Mouse (Mus musculus): ENCODE data around the gene Higd1a. TPM values are rescaled to one million over a fixed set of nuclear protein-coding genes. Genes with fewer than 3 reads are reported as not detected.
A peak's percentile ranks its signal among the peaks of the same experiment; 100 is the strongest.

Gene Higd1a
- polyA plus RNA-seq, 1 experiment from 2014 or later, result 166 TPM

DNA sequence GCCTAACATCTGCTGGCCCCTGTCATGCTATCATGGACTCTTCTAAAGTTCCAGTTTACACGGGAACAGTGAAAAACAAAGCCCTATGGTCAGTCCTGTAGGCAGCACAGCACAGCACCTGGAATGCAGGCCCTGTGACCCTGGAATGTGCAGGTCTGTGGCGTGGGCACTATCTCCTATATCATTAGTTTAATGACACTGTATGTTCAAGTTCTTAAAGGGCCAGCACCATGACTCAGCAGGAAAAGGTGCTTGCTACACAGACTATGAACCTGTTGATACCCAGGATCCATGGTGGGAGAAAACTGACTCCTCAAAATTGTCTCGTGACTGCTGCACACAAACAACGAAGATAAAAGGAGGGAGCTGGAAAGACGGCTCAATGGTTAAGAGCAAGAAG is 10.3 kb downstream of the Higd1a start:
- no peak for ATAC-seq
- Histone ChIP-seq H3K9me3 (ENCODE audit: control insufficient read depth, low read length) (no peaks in the 10 kb centered on the region), H3K27ac (ENCODE audit: low read depth, low read length) (no peak overlapping the region), H3K9ac (ENCODE audit: low read depth, low read length) (no peak overlapping the region), H3K27me3 (replicated peaks; ENCODE audit: control insufficient read depth, insufficient read depth, low read length) (no peaks in the 10 kb centered on the region), H3K36me3 (ENCODE audit: control insufficient read depth, insufficient read depth, low read length) (peaks cover 6% of the 10 kb centered on the region; the same call in 1 of the 2 replicates), H3K4me2 (ENCODE audit: low read length) (no peak overlapping the region), H3K4me1 (ENCODE audit: control insufficient read depth, insufficient read depth, low read depth, low read length) (no peaks in the 10 kb centered on the region), H3K4me3 (ENCODE audit: low read length) (no peak overlapping the region)
- WGBS, result 86% methylated on average over 5 of the region's 5 CpGs

DNA sequence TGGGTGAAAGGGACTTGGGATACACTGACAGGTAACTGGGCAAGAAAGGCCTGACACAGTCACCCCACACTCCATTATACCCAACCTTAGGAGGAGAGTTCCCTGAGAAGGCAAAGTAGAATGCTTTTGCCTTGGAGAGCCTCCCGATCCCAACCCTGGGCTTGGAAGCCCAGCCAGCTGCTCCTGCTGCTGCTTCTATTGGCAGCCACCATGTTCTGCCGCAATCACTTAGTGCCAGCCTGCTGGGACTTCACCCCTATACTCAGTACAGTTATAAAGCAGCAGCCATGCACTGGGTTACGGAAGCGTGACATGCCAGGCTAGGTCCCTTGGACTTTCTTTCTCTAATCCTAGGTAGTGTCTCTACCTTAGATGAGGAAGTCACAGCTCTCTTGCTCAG is 11.0 kb downstream of the Higd1a start:
- Histone ChIP-seq H3K4me1 (ENCODE audit: control insufficient read depth, insufficient read depth, low read depth, low read length) (no peaks in the 10 kb centered on the region), H3K36me3 (ENCODE audit: control insufficient read depth, insufficient read depth, low read length) (peaks cover 5% of the 10 kb centered on the region; the same call in 1 of the 2 replicates), H3K27ac (ENCODE audit: low read depth, low read length) (no peak overlapping the region), H3K4me2 (ENCODE audit: low read length) (no peak overlapping the region), H3K27me3 (replicated peaks; ENCODE audit: control insufficient read depth, insufficient read depth, low read length) (no peaks in the 10 kb centered on the region), H3K9ac (ENCODE audit: low read depth, low read length) (no peak overlapping the region), H3K4me3 (ENCODE audit: low read length) (no peak overlapping the region), H3K9me3 (ENCODE audit: control insufficient read depth, low read length) (no peaks in the 10 kb centered on the region)
- ATAC-seq, result no peak
- WGBS, result 95% methylated on average over 4 of the region's 4 CpGs

DNA sequence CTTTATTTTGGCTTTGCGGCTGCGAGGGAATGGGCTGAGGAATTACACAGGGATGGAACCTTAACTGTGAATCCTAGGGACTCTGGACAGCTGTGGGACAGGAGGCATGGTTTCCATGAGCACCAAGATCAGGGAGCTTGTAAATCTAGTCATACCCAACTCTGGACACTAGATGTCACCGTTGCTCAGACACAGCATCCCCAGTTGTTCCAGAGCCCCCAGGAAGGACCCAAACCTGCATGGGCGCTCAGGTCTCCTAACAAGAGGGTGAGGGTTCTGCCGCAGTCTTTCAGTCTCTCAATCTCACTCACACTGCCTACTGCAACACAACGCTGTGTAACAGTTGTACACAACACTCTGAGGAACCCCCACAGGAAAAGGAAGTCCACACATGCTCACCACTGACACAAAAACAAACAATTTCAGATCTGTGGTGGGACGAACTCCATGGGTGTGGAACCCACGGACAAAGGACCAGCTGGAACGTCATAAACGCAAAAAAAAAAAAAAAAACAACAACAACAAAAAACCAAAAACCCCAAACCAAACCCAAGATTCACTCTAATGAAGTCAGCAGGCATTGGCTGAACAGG is 11.5 kb downstream of the Higd1a start:
- no peak overlapping the region for H3K4me3 ChIP-seq (ENCODE audit: low read length)
- no peak overlapping the region for H3K9ac ChIP-seq (ENCODE audit: low read depth, low read length)
- no peaks in the 10 kb centered on the region for H3K27me3 ChIP-seq (replicated peaks; ENCODE audit: control insufficient read depth, insufficient read depth, low read length)
- H3K4me2 ChIP-seq (ENCODE audit: low read length), result no peak overlapping the region
- no peaks in the 10 kb centered on the region for H3K9me3 ChIP-seq (ENCODE audit: control insufficient read depth, low read length)
- no peaks in the 10 kb centered on the region for H3K4me1 ChIP-seq (ENCODE audit: control insufficient read depth, insufficient read depth, low read depth, low read length)
- peaks cover 2% of the 10 kb centered on the region; the same call in 1 of the 2 replicates for H3K36me3 ChIP-seq (ENCODE audit: control insufficient read depth, insufficient read depth, low read length)
- H3K27ac ChIP-seq (ENCODE audit: low read depth, low read length), result no peak overlapping the region
- 54% methylated on average over 10 of the region's 10 CpGs for WGBS
- peak; percentile 51 for ATAC-seq

DNA sequence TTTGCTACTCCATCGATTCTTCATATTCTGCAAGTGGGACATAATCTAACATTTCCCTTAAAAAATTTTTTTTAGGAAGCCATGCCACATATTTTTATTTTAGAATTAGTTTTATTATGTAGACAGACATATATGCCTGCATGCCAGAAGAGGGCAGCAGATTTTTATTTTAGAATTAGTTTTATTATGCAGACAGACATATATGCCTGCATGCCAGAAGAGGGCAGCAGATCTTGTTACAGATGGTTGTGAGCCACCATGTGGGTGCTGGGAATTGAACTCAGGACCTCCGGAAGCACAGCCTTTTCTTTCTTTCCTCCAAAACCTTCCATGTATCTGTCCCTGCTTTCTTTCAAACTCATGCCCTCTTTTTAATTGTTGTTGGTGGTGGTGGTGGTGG is 15.2 kb downstream of the Higd1a start:
- WGBS, result 96% methylated on average over 2 of the region's 2 CpGs

DNA sequence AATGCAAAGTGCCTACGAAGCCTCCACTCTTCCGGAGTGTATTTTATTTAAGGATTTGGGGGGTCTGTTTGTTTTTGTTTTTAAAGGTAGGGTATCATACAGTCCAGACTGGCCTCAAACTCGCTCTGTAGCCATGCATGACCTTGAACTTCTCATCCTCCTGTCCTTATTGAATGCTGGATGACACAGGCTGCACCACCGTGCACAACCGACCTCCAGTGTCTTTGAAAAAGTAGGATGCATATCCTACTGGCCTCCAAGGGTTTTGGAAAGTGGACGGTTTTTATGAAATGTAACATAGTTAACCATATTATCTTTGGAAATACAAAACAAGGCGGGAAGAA is 18.6 kb downstream of the Higd1a start:
- peak overlapping the region; percentile 41 for H3K9ac ChIP-seq (ENCODE audit: low read depth, low read length)
- H3K4me1 ChIP-seq (ENCODE audit: control insufficient read depth, insufficient read depth, low read depth, low read length), result no peaks in the 10 kb centered on the region; the same call in 1 of the 2 replicates
- H3K4me2 ChIP-seq (ENCODE audit: low read length), result peak overlapping the region; percentile 65
- no peaks in the 10 kb centered on the region for H3K36me3 ChIP-seq (ENCODE audit: control insufficient read depth, insufficient read depth, low read length)
- H3K27me3 ChIP-seq (replicated peaks; ENCODE audit: control insufficient read depth, insufficient read depth, low read length), result no peaks in the 10 kb centered on the region
- ATAC-seq, result peak; percentile 66
- WGBS, result 29% methylated on average over 7 of the region's 7 CpGs
- H3K27ac ChIP-seq (ENCODE audit: low read depth, low read length), result no peak overlapping the region
- H3K9me3 ChIP-seq (ENCODE audit: control insufficient read depth, low read length), result peaks cover 2% of the 10 kb centered on the region; the same call in 1 of the 2 replicates
- peak overlapping the region; percentile 46 for H3K4me3 ChIP-seq (ENCODE audit: low read length)

More for the DNA sequence above, 15.2 kb downstream of the Higd1a start:
- Histone ChIP-seq H3K9ac (ENCODE audit: low read depth, low read length) (no peak overlapping the region), H3K36me3 (ENCODE audit: control insufficient read depth, insufficient read depth, low read length) (no peaks in the 10 kb centered on the region), H3K4me1 (ENCODE audit: control insufficient read depth, insufficient read depth, low read depth, low read length) (no peaks in the 10 kb centered on the region; the same call in 1 of the 2 replicates), H3K9me3 (ENCODE audit: control insufficient read depth, low read length) (no peaks in the 10 kb centered on the region), H3K4me2 (ENCODE audit: low read length) (no peak overlapping the region), H3K4me3 (ENCODE audit: low read length) (no peak overlapping the region), H3K27ac (ENCODE audit: low read depth, low read length) (no peak overlapping the region), H3K27me3 (replicated peaks; ENCODE audit: control insufficient read depth, insufficient read depth, low read length) (no peaks in the 10 kb centered on the region)
- ATAC-seq, result no peak

DNA sequence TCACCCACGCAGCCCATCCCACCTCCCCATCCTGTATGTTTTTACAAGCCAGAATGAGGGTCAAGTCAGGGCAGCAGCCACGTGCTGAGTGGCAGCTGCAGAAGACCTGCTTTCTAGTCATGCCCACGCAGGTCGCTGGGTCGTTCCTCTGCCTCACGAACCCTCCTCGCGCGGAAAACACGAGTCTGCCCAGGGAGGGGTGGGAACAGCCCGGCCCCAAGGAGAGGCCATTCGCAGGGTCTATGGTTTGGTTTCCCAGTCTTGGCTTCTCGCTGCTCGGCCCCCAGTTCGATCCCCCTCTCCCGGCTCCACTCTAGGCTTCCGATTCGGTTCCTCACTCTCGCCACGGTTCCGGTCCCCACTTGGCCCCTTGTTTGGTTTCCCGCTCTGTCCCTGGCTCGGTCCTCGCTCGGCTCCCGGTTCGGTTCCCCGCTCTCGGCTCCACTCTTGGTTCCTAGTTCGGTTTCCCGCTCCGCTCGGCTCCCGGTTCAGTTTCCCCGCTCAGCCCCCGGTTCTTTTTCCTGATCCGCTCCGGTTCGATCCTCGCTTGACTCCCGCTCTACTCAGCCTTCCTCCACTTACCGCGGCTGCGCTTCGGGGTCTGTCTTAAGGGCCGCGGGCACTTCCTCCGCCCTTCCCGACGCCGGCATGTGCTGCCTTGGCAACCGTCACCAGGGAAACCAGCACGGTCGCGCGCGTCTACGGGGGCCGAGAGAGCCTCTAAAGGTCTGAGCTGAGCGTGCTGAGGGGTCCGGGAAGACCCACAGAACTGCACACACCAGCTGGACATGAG is 19.1 kb downstream of the Higd1a start, which contains the start of gene Ccdc13:
Gene Ccdc13, minus strand, starts transcription at position 633 of the 793 bp plus-strand sequence.
- 3% methylated on average over 57 of the region's 61 CpGs for WGBS
- Histone ChIP-seq H3K4me3 (ENCODE audit: low read length) (peak within 1 kb of the TSS; percentile 46), H3K4me2 (ENCODE audit: low read length) (peak within 1 kb of the TSS; percentile 65), H3K4me1 (ENCODE audit: control insufficient read depth, insufficient read depth, low read depth, low read length) (no peaks in the 10 kb centered on the region; the same call in 1 of the 2 replicates), H3K9ac (ENCODE audit: low read depth, low read length) (peak within 1 kb of the TSS; percentile 41), H3K27me3 (replicated peaks; ENCODE audit: control insufficient read depth, insufficient read depth, low read length) (no peaks in the 10 kb centered on the region), H3K27ac (ENCODE audit: low read depth, low read length) (no peak within 1 kb of the TSS), H3K36me3 (ENCODE audit: control insufficient read depth, insufficient read depth, low read length) (no peaks in the 10 kb centered on the region), H3K9me3 (ENCODE audit: control insufficient read depth, low read length) (peaks cover 2% of the 10 kb centered on the region; the same call in 1 of the 2 replicates)
- ATAC-seq, result peak; percentile 94

DNA sequence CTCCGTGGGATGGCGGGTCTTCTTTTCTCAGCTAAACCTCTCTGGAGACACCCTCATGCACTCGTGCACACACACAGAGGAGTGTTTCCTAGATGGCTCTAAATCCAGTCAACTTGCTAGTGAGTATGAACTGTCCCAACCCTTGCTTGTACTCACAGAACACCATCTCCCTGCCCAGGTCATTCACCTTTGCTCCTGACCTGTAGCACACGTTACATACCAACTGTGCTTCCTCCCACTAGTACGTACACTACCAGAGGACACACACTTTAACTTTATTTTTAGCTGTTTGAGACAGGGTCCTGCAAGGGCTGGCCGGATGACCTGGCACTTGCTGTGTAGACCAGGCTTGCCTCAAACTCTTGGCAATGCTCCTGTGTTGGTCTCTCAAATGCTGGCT is 20.2 kb downstream of the Higd1a start:
- H3K27ac ChIP-seq (ENCODE audit: low read depth, low read length), result no peak overlapping the region

DNA sequence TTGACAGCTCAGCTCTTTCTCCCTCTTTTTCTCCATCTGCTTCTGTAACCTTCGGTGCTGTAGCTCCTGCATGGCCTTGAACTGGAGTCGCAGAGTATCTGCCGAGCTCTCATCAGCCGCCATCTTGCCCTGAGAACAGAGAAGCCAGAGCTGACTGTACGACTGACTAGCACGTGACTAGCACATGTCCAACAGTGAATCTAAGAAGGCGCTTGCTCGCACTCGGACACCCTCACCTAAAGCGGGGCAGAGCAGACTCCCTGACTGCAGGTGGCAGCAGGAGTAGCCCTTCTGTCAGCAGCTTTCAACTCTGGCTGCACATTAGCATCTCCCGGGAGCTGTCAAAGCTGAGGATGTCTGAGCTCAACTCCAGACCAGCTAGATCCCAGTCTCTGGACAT is 24.3 kb downstream of the Higd1a start:
- ATAC-seq, result no peak
- Histone ChIP-seq H3K4me2 (ENCODE audit: low read length) (no peak overlapping the region), H3K4me3 (ENCODE audit: low read length) (no peak overlapping the region), H3K27ac (ENCODE audit: low read depth, low read length) (no peak overlapping the region), H3K9me3 (ENCODE audit: control insufficient read depth, low read length) (peaks cover 2% of the 10 kb centered on the region; the same call in 1 of the 2 replicates), H3K4me1 (ENCODE audit: control insufficient read depth, insufficient read depth, low read depth, low read length) (no peaks in the 10 kb centered on the region), H3K36me3 (ENCODE audit: control insufficient read depth, insufficient read depth, low read length) (no peaks in the 10 kb centered on the region), H3K27me3 (replicated peaks; ENCODE audit: control insufficient read depth, insufficient read depth, low read length) (no peaks in the 10 kb centered on the region), H3K9ac (ENCODE audit: low read depth, low read length) (no peak overlapping the region)
- 87% methylated on average over 11 of the region's 11 CpGs for WGBS

More for the DNA sequence above, 20.2 kb downstream of the Higd1a start:
- peaks cover 2% of the 10 kb centered on the region; the same call in 1 of the 2 replicates for H3K9me3 ChIP-seq (ENCODE audit: control insufficient read depth, low read length)
- H3K36me3 ChIP-seq (ENCODE audit: control insufficient read depth, insufficient read depth, low read length), result no peaks in the 10 kb centered on the region
- 92% methylated on average over 6 of the region's 6 CpGs for WGBS
- ATAC-seq, result no peak
- H3K27me3 ChIP-seq (replicated peaks; ENCODE audit: control insufficient read depth, insufficient read depth, low read length), result no peaks in the 10 kb centered on the region
- H3K4me1 ChIP-seq (ENCODE audit: control insufficient read depth, insufficient read depth, low read depth, low read length), result no peaks in the 10 kb centered on the region; the same call in 1 of the 2 replicates
- no peak overlapping the region for H3K4me3 ChIP-seq (ENCODE audit: low read length)
- no peak overlapping the region for H3K9ac ChIP-seq (ENCODE audit: low read depth, low read length)
- no peak overlapping the region for H3K4me2 ChIP-seq (ENCODE audit: low read length)

DNA sequence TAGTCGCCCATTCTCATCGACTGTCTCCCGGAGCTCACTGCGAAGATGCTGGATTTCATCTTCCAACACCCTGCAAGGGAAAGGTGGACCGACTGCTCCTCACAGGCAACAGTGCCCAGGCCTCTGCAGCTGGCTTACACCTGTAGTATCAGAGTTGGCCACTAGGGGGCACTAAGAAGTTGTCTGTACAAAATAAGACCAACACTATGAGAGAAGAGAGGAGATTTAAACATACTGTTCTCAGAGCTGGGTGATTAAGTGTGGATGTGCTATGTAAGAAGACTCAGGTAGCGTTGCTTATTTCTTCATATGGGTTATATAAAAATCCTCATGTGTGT is 27.2 kb downstream of the Higd1a start:
- Histone ChIP-seq H3K27ac (ENCODE audit: low read depth, low read length) (no peak overlapping the region), H3K4me2 (ENCODE audit: low read length) (no peak overlapping the region), H3K27me3 (replicated peaks; ENCODE audit: control insufficient read depth, insufficient read depth, low read length) (no peaks in the 10 kb centered on the region), H3K36me3 (ENCODE audit: control insufficient read depth, insufficient read depth, low read length) (no peaks in the 10 kb centered on the region), H3K9ac (ENCODE audit: low read depth, low read length) (no peak overlapping the region), H3K4me1 (ENCODE audit: control insufficient read depth, insufficient read depth, low read depth, low read length) (no peaks in the 10 kb centered on the region), H3K4me3 (ENCODE audit: low read length) (no peak overlapping the region), H3K9me3 (ENCODE audit: control insufficient read depth, low read length) (peaks cover 2% of the 10 kb centered on the region; the same call in 1 of the 2 replicates)
- 24% methylated on average over 6 of the region's 6 CpGs for whole genome bisulfite sequencing
- ATAC-seq, result peak; percentile 79

All from hindbrain, embryonic 16.5 days (tissue).